Mouse (Mus musculus): ENCODE data around the gene Jmy. TPM values are rescaled to one million over a fixed set of nuclear protein-coding genes. Genes with fewer than 3 reads are reported as not detected.
"Not testable (repeated sequence)": the region's sequence is repeated elsewhere in the genome, so short reads cannot be mapped to it uniquely, and the experiment has no call there.

Jmy gene
- total and polyA plus RNA-seq, 2 experiments, result 3.3 to 7.1 TPM

DNA sequence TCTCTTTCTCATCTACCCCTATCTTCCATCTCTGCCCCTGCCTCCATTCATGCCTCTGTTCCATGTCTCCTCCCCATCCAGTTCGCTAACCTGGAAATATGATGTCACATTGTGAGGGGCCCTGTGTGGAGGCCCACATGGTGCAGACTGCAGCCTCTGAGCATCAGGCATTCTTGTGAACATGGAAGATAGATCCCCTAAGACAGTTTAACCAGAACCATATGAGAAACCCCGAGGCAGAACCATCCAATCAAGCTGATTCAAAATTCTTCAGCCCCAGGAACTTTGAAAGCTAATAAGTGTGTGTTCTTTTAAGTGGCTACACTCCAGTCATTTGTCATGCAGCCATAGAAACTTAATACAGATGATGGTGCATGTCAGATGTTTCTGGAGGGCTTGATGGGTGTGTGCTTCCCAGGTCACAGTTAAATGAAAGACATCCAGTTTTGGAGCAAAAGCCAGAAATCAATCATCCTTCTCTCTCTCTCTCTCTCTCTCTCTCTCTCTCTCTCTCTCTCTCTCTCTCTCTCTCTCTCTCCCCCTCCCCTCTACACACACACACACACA, 19.2 kb upstream of the Jmy start:
- Histone ChIP-seq H3K27ac (replicated peaks; ENCODE audit: insufficient read depth, low read depth, low read length) (no peak overlapping the region), H3K79me2 (ENCODE audit: control insufficient read depth, insufficient read depth, low read length) (no peaks in the 10 kb centered on the region), H3K4me1 (ENCODE audit: control insufficient read depth, insufficient read depth, low read length) (no peaks in the 10 kb centered on the region), H3K9ac (ENCODE audit: low read depth, low read length) (no peak overlapping the region), H3K4me3 (ENCODE audit: insufficient read depth, low read depth, low read length) (no peak overlapping the region), H3K27me3 (ENCODE audit: control insufficient read depth, insufficient read depth, low read length) (no peaks in the 10 kb centered on the region), H3K36me3 (ENCODE audit: control insufficient read depth, insufficient read depth, low read length) (no peaks in the 10 kb centered on the region)
- WGBS, result 84% methylated on average over 2 of the region's 2 CpGs
- DNase-seq (ENCODE audit: extremely low read depth, low read depth, low spot score), result no peak
- TF ChIP-seq POLR2A (IDR thresholded peaks at IDR 0.05; ENCODE audit: extremely low read depth, insufficient read depth, low read length), result no peak
- TF ChIP-seq CTCF (IDR thresholded peaks at IDR 0.05; ENCODE audit: low read depth, low read length), result no peak

DNA sequence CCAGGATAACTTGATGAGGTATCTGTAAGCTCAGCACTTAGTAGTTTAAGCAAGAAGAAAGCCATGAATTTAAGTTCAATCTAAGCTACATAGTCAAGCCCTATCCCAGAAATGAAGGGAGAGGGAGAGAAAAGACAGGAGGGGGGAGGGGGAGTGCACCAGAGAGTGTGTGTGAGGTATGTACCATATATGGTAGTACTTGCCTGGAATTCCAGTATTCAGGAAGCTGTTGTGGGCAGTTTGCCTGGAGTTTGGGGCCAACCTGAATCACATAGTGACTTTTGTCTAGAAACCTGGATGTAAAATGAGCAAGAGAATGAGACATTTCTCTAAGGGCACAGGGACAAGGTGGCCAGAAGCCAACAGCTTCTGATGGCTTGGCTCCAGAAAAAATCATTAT, 17.6 kb upstream of the Jmy start:
- Histone ChIP-seq H3K27ac (replicated peaks; ENCODE audit: insufficient read depth, low read depth, low read length) (no peak overlapping the region), H3K36me3 (ENCODE audit: control insufficient read depth, insufficient read depth, low read length) (no peaks in the 10 kb centered on the region), H3K4me1 (ENCODE audit: control insufficient read depth, insufficient read depth, low read length) (no peaks in the 10 kb centered on the region), H3K9ac (ENCODE audit: low read depth, low read length) (no peak overlapping the region), H3K27me3 (ENCODE audit: control insufficient read depth, insufficient read depth, low read length) (no peaks in the 10 kb centered on the region), H3K79me2 (ENCODE audit: control insufficient read depth, insufficient read depth, low read length) (no peaks in the 10 kb centered on the region), H3K4me3 (ENCODE audit: insufficient read depth, low read depth, low read length) (no peak overlapping the region)
- DNase-seq (ENCODE audit: extremely low read depth, low read depth, low spot score), result no peak
- TF ChIP-seq POLR2A (IDR thresholded peaks at IDR 0.05; ENCODE audit: extremely low read depth, insufficient read depth, low read length), result no peak
- TF ChIP-seq CTCF (IDR thresholded peaks at IDR 0.05; ENCODE audit: low read depth, low read length), result no peak

DNA sequence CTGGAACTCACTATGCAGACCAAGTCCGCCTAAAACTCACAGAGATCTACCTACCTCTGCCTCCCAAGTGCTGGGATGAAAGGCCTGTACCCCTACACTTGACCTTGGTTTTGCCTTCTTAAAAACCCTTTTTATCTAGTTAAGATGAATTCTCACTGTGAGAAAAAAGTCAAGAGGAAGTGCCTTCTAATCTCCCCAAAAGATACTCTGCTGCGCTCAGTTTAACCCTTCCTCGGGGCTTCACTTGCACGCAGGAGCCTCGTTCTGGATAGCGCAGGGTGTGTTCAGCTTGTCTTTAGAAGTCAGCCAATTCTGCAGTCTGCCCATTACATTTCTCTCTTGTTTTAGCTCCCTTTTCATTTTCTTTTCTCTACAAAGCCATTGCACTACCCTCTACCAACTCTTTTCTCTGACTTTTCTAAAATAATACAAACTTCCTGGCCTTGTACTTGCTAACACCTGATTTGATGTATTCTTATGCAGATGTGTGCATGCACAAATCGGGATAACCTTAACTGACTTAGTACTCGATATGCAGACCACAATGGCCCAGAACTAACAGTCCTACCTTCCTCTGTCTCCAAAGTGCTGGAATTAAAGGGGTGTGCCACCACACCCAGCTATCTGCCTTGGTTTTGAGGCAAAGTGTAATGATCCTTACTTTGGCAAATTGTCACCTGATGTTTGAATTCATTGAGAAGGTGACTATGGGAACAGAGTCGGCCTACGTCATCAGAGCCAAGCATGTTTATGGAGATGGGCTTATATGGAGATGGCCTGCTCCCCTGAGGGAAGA, 14.6 kb upstream of the Jmy start:
- Histone ChIP-seq H3K4me1 (ENCODE audit: control insufficient read depth, insufficient read depth, low read length) (no peaks in the 10 kb centered on the region), H3K4me3 (ENCODE audit: insufficient read depth, low read depth, low read length) (no peak overlapping the region), H3K27ac (replicated peaks; ENCODE audit: insufficient read depth, low read depth, low read length) (no peak overlapping the region), H3K79me2 (ENCODE audit: control insufficient read depth, insufficient read depth, low read length) (no peaks in the 10 kb centered on the region), H3K27me3 (ENCODE audit: control insufficient read depth, insufficient read depth, low read length) (no peaks in the 10 kb centered on the region), H3K36me3 (ENCODE audit: control insufficient read depth, insufficient read depth, low read length) (no peaks in the 10 kb centered on the region), H3K9ac (ENCODE audit: low read depth, low read length) (no peak overlapping the region)
- no peak for DNase-seq (ENCODE audit: extremely low read depth, low read depth, low spot score)
- 85% methylated on average over 10 of the region's 10 CpGs for WGBS
- TF ChIP-seq POLR2A (IDR thresholded peaks at IDR 0.05; ENCODE audit: extremely low read depth, insufficient read depth, low read length), result no peak
- TF ChIP-seq CTCF (IDR thresholded peaks at IDR 0.05; ENCODE audit: low read depth, low read length), result no peak

DNA sequence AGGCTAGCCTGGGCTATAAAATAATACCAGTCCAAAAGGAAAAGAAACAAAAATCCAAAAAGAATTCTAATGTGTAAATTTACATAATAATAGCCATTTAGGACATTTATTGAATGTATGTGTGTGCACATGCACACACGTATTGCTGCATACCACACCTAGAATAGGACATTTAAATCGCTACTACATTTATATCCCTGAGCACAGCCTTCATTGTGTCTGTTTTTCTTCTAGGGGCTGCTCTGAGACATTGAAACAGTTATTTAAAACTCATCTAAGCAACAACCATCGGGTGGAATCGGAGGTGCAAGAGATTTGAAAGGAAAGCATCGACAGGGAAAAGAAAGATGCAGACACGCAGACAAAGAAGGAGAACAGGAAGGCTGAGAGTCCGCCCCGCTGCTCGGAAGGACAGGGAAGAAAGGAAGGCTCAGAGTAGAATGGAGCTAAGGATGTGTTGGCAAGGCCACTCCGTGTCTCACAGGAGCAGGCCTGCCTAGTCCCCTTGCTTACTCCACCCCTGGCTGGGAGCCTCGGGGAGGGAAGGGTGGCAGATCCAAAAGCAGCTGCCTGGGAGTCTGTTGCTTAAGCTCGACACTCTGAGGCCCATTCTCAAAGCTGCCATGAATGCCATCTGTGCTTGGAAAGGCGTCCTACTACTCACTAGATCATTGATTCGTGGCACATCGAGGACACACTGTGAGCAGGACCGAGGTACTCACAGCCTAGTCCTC, 11.0 kb upstream of the Jmy start:
- Histone ChIP-seq H3K4me1 (ENCODE audit: control insufficient read depth, insufficient read depth, low read length) (no peaks in the 10 kb centered on the region), H3K27me3 (ENCODE audit: control insufficient read depth, insufficient read depth, low read length) (no peaks in the 10 kb centered on the region), H3K4me3 (ENCODE audit: insufficient read depth, low read depth, low read length) (no peak overlapping the region), H3K27ac (replicated peaks; ENCODE audit: insufficient read depth, low read depth, low read length) (no peak overlapping the region), H3K36me3 (ENCODE audit: control insufficient read depth, insufficient read depth, low read length) (no peaks in the 10 kb centered on the region), H3K79me2 (ENCODE audit: control insufficient read depth, insufficient read depth, low read length) (no peaks in the 10 kb centered on the region), H3K9ac (ENCODE audit: low read depth, low read length) (no peak overlapping the region)
- DNase-seq (ENCODE audit: extremely low read depth, low read depth, low spot score), result no peak
- 87% methylated on average over 16 of the region's 16 CpGs for WGBS
- no peak for TF ChIP-seq POLR2A (IDR thresholded peaks at IDR 0.05; ENCODE audit: extremely low read depth, insufficient read depth, low read length)
- TF ChIP-seq CTCF (IDR thresholded peaks at IDR 0.05; ENCODE audit: low read depth, low read length), result no peak

DNA sequence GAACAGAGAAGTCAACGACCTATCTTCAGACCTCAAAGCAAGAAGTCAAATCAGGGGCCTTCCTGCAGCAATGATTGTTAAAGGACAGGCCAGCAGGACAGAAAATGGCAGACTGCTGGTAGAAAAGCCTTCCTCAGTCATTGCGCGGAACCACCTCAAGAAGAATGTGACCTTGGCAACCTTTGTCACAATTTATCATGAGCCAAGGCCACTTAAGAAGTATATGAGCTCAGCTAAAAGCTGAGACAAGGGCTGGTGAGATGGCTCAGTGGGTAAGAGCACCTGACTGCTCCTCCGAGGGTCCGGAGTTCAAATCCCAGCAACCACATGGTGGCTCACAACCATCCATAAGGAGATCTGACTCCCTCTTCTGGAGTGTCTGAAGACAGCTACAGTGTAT, 7.3 kb upstream of the Jmy start:
- DNase-seq (ENCODE audit: extremely low read depth, low read depth, low spot score); H3K9ac ChIP-seq (ENCODE audit: low read depth, low read length); H3K36me3 ChIP-seq (ENCODE audit: control insufficient read depth, insufficient read depth, low read length); H3K4me3 ChIP-seq (ENCODE audit: insufficient read depth, low read depth, low read length); H3K27me3 ChIP-seq (ENCODE audit: control insufficient read depth, insufficient read depth, low read length); H3K4me1 ChIP-seq (ENCODE audit: control insufficient read depth, insufficient read depth, low read length); H3K79me2 ChIP-seq (ENCODE audit: control insufficient read depth, insufficient read depth, low read length); H3K27ac ChIP-seq (replicated peaks; ENCODE audit: insufficient read depth, low read depth, low read length): not testable (repeated sequence)
- 92% methylated on average over 5 of the region's 5 CpGs for WGBS

DNA sequence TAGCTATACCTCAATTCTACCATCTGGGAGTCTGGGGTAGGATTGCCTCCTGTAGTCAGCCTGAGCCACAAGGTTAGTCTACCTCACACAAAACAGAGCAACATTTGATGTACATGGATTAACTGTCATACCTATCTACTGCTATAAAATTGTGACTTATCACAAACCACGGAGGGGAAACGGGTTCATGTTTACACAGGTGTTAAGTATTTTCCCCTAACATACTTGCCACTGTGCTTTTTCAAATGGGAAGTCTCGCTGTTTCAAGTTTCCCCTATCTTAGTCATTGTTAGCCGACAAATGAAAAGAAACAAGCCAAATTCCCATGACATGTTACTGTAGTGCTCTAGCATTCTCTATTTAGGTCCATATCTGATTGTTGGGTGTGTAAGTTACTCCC, 2.1 kb upstream of the Jmy start:
- Histone ChIP-seq H3K9ac (ENCODE audit: low read depth, low read length) (no peak overlapping the region), H3K4me3 (ENCODE audit: insufficient read depth, low read depth, low read length) (no peak overlapping the region), H3K4me1 (ENCODE audit: control insufficient read depth, insufficient read depth, low read length) (peaks cover 4% of the 10 kb centered on the region), H3K27me3 (ENCODE audit: control insufficient read depth, insufficient read depth, low read length) (no peaks in the 10 kb centered on the region), H3K36me3 (ENCODE audit: control insufficient read depth, insufficient read depth, low read length) (no peaks in the 10 kb centered on the region), H3K79me2 (ENCODE audit: control insufficient read depth, insufficient read depth, low read length) (peaks cover 6% of the 10 kb centered on the region; the same call in 1 of the 2 replicates), H3K27ac (replicated peaks; ENCODE audit: insufficient read depth, low read depth, low read length) (no peak overlapping the region)
- TF ChIP-seq POLR2A (IDR thresholded peaks at IDR 0.05; ENCODE audit: extremely low read depth, insufficient read depth, low read length) (no peak), CTCF (IDR thresholded peaks at IDR 0.05; ENCODE audit: low read depth, low read length) (no peak)
- 81% methylated on average over 4 of the region's 4 CpGs for WGBS
- no peak for DNase-seq (ENCODE audit: extremely low read depth, low read depth, low spot score)
